Comparison of ENCODE assay signal across 8 mouse cellular contexts in the genomic region with DNA sequence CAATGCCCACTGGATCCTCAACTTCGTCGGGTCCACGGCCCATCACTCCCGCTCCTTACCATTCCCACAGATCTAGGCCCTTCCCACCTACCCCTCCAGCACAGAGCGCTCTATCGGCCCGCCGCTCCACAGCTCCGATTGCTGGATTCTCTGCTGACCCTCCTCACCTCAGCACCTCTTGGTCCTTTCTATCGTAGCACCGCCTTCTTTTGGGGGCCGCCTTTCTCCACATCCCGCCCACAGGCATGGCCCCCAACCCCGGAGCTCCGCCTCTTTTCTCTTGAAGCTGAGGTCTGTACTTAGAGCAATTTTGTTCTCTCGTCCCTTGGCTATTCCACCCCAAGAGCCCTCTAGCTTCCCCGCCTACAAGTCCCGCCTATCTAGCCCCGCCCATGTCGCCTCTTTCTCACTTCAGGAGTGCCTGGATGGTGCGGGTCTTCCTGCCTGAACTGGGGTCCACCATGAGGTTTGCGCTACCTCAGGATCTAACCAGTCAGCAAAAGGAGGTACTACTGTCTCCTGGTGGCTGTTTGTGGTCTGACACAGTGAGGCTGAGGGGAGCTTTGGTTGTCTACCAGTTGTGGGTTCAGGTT. TPM values are rescaled to one million over a fixed set of nuclear protein-coding genes. Genes with fewer than 3 reads are reported as not detected.
A peak's percentile ranks its signal among the peaks of the same experiment; 100 is the strongest.
DNase-seq lines count a peak whose midpoint lies in the region; ATAC-seq lines count a peak whose summit lies in the region.

A gene (minus strand): TSS at position 155 of the 593 bp plus-strand sequence.

- peak within 1 kb of the TSS; percentile 83 for H3K9ac ChIP-seq in limb, embryonic 13.5 days
- H3K9ac ChIP-seq in midbrain, embryonic 14.5 days (replicated peaks; ENCODE audit: low read length): peak within 1 kb of the TSS; percentile 76
- H3K9ac ChIP-seq in stomach, embryonic 15.5 days: no peak within 1 kb of the TSS

- no peak within 1 kb of the TSS; the same call in 1 of the 2 replicates for H3K27ac ChIP-seq in limb, embryonic 13.5 days
- H3K27ac ChIP-seq in midbrain, embryonic 14.5 days (replicated peaks; ENCODE audit: low read depth, low read length): peak within 1 kb of the TSS; percentile 52; the same call in 1 of the 2 replicates
- H3K27ac ChIP-seq in stomach, embryonic 15.5 days: peak within 1 kb of the TSS; percentile 81

- H3K9me3 ChIP-seq in limb, embryonic 13.5 days: no peaks in the 10 kb centered on the region
- H3K9me3 ChIP-seq in midbrain, embryonic 14.5 days (ENCODE audit: control insufficient read depth, low read length): no peaks in the 10 kb centered on the region
- H3K9me3 ChIP-seq in stomach, embryonic 15.5 days: no peaks in the 10 kb centered on the region

- ATAC-seq in activated CD4-positive, CD25-positive, alpha-beta regulatory T cell, adult 4 months: peak; percentile 27
- ATAC-seq in limb, embryonic 13.5 days (ENCODE audit: low FRiP score, low read depth): no peak; the same call in 1 of the 2 replicates
- ATAC-seq in midbrain, embryonic 14.5 days (ENCODE audit: low FRiP score, low TSS enrichment): peak; percentile 16
- peak; percentile 5 for ATAC-seq in stomach, embryonic 15.5 days (ENCODE audit: insufficient read depth, low FRiP score, low read depth)

- peak within 1 kb of the TSS; percentile 71 for H3K4me3 ChIP-seq in limb, embryonic 13.5 days
- peak within 1 kb of the TSS; percentile 69 for H3K4me3 ChIP-seq in midbrain, embryonic 14.5 days (replicated peaks; ENCODE audit: low read depth, low read length)
- peak within 1 kb of the TSS; percentile 76 for H3K4me3 ChIP-seq in stomach, embryonic 15.5 days (replicated peaks)

- H3K4me2 ChIP-seq in limb, embryonic 13.5 days (replicated peaks): peak within 1 kb of the TSS; percentile 98
- peak within 1 kb of the TSS; percentile 100 for H3K4me2 ChIP-seq in midbrain, embryonic 14.5 days (ENCODE audit: low read length)
- peak within 1 kb of the TSS; percentile 91 for H3K4me2 ChIP-seq in stomach, embryonic 15.5 days

- peaks cover 16% of the 10 kb centered on the region for H3K4me1 ChIP-seq in limb, embryonic 13.5 days
- H3K4me1 ChIP-seq in midbrain, embryonic 14.5 days (ENCODE audit: control insufficient read depth, insufficient read depth, low read length): peaks cover 10% of the 10 kb centered on the region; the same call in 1 of the 2 replicates
- peaks cover 16% of the 10 kb centered on the region for H3K4me1 ChIP-seq in stomach, embryonic 15.5 days

- 1% methylated on average over 22 of the region's 22 CpGs for WGBS in limb, embryonic 13.5 days
- WGBS in midbrain, embryonic 14.5 days: under 1% methylated on average over 22 of the region's 22 CpGs
- under 1% methylated on average over 22 of the region's 22 CpGs for WGBS in stomach, embryonic 15.5 days

- peak; percentile 80 for DNase-seq in 3T3-L1 (ENCODE audit: low read depth, low spot score)
- DNase-seq in embryo, embryonic 10.5 days (ENCODE audit: low spot score): peak; percentile 76
- peak; percentile 60 for DNase-seq in heart, adult 8-10 months (ENCODE audit: low spot score)
- peak; percentile 66 to 69 for DNase-seq in kidney, adult 8-10 months
- DNase-seq in midbrain, embryonic 14.5 days: peak; percentile 72

- no peaks in the 10 kb centered on the region for H3K36me3 ChIP-seq in limb, embryonic 13.5 days
- H3K36me3 ChIP-seq in midbrain, embryonic 14.5 days (ENCODE audit: control insufficient read depth, insufficient read depth, low read length): peaks cover 9% of the 10 kb centered on the region; the same call in 1 of the 2 replicates
- H3K36me3 ChIP-seq in stomach, embryonic 15.5 days: no peaks in the 10 kb centered on the region

- H3K27me3 ChIP-seq in limb, embryonic 13.5 days: peaks cover 44% of the 10 kb centered on the region
- H3K27me3 ChIP-seq in midbrain, embryonic 14.5 days (ENCODE audit: control insufficient read depth, insufficient read depth, low read length): no peaks in the 10 kb centered on the region; the same call in none of the 2 replicates
- H3K27me3 ChIP-seq in stomach, embryonic 15.5 days (replicated peaks): 0 out of 2 replicates have a peak, but pooled peaks cover 3% of the 10 kb centered on the region

RNA-seq across cellular contexts. Expression of the gene that starts here (rescaled TPM):
- polyA plus RNA-seq in activated CD4-positive, CD25-positive, alpha-beta regulatory T cell, adult 4 months (2017; shearing (Covaris generic)): under 1 TPM in 1 of 2 experiments, not detected in 1; 0.22 TPM
- 1 to 10 TPM; 2.6 to 6.7 (median 3.5) TPM for total RNA-seq in heart, adult 8-10 months (2022)
- polyA plus RNA-seq in limb, embryonic 13.5 days (2015; fragmentation: Nextera tagmentation; extraction: Ambion mirVana): 13.4 and 13.8 TPM in 2 replicates
- polyA plus RNA-seq in midbrain, embryonic 14.5 days (2014; fragmentation: Nextera tagmentation; extraction: Ambion mirVana): 44.4 and 51.1 TPM in 2 replicates
- polyA plus RNA-seq in stomach, embryonic 15.5 days (2015; fragmentation: Nextera tagmentation; extraction: Ambion mirVana): 14.0 and 14.4 TPM in 2 replicates

Comparison
In these comparisons a context has a peak if more than half of its experiments do, and no peak if none do; other contexts are left out.
1. RNA of the gene that starts here (polyA plus RNA-seq): 44.4 to 51.1 TPM in midbrain, embryonic 14.5 days, 14.0 to 14.4 TPM in stomach, embryonic 15.5 days and 13.4 to 13.8 TPM in limb, embryonic 13.5 days; 0.22 TPM in activated CD4-positive, CD25-positive, alpha-beta regulatory T cell, adult 4 months; every median in the first group is over 10 times any median in the second.
2. Peak in ATAC-seq in activated CD4-positive, CD25-positive, alpha-beta regulatory T cell, adult 4 months; RNA of the gene not detected or under 1 TPM.
3. Peak in every context shown above with its lines, with median percentiles within 50 percentile points of each other: DNase-seq, H3K4me2 ChIP-seq and H3K4me3 ChIP-seq.